19 mouse cellular contexts compared by ENCODE assay signal in genomic region chr1:185356246-185356645, GRCm38 (mm10). TPM values are rescaled to one million over a fixed set of nuclear protein-coding genes. Genes with fewer than 3 reads are reported as not detected.
DNase-seq lines count a peak whose midpoint lies in the region; ATAC-seq lines count a peak whose summit lies in the region.
"Had no signal": no experiment of that assay in that cellular context is flagged by ENCODE, and none has a peak within 500 bp of the region (broad histone marks: within the 10 kb centered on the region; RNA-seq: fewer than 3 reads in every experiment).

No protein-coding gene starts in this region.

- H3K4me1 ChIP-seq in midbrain, embryonic 11.5 days (ENCODE audit: control insufficient read depth, insufficient read depth, low read length), result no peaks in the 10 kb centered on the region
- H3K4me1 ChIP-seq in midbrain, embryonic 15.5 days, result no peaks in the 10 kb centered on the region

- H3K9me3 ChIP-seq in midbrain, embryonic 11.5 days (ENCODE audit: control insufficient read depth, low read length), result no peaks in the 10 kb centered on the region
- H3K9me3 ChIP-seq in midbrain, embryonic 15.5 days, result no peaks in the 10 kb centered on the region
- H3K9me3 ChIP-seq: G1E had no signal

- H3K27me3 ChIP-seq in midbrain, embryonic 11.5 days (ENCODE audit: control insufficient read depth, insufficient read depth, low read length), result no peaks in the 10 kb centered on the region
- no peaks in the 10 kb centered on the region for H3K27me3 ChIP-seq in midbrain, embryonic 15.5 days (replicated peaks)
- H3K27me3 ChIP-seq: CH12.LX, Patski had no signal

- peak; percentile 78 for DNase-seq in heart, adult 11 months
- no peak for DNase-seq in heart, postnatal 14 days
- peak; percentile 73 for DNase-seq in midbrain, embryonic 11.5 days (ENCODE audit: low spot score, missing footprints)
- DNase-seq: adrenal gland, adult 2 months; adrenal gland, adult 8-10 months; adrenal gland, postnatal 10 days; adrenal gland, postnatal 14 days; adrenal gland, postnatal 25 days; adrenal gland, postnatal 36 days; B cell, adult 2 months; cerebellum, adult 11 months; cerebellum, adult 11-12 months; cerebellum, adult 18-20 months had no signal

- ATAC-seq in midbrain, embryonic 11.5 days (ENCODE audit: low FRiP score), result no peak
- ATAC-seq in midbrain, embryonic 15.5 days (replicated peaks), result no peak
- ATAC-seq: activated CD4-positive, CD25-positive, alpha-beta regulatory T cell, adult 4 months; CD4-positive, CD25-positive, alpha-beta regulatory T cell, adult 4 months; Patski had no signal

- no peak overlapping the region for H3K27ac ChIP-seq in midbrain, embryonic 11.5 days (ENCODE audit: low read depth, low read length)
- no peak overlapping the region for H3K27ac ChIP-seq in midbrain, embryonic 15.5 days

- 95% methylated on average over 8 of the region's 8 CpGs for WGBS in midbrain, embryonic 11.5 days
- 97% methylated on average over 8 of the region's 8 CpGs for WGBS in midbrain, embryonic 15.5 days

- no peak overlapping the region for H3K4me3 ChIP-seq in midbrain, embryonic 11.5 days (ENCODE audit: low read depth, low read length)
- no peak overlapping the region for H3K4me3 ChIP-seq in midbrain, embryonic 15.5 days

- H3K36me3 ChIP-seq in midbrain, embryonic 11.5 days (ENCODE audit: control insufficient read depth, insufficient read depth, low read length), result peaks cover 8% of the 10 kb centered on the region
- peaks cover 37% of the 10 kb centered on the region for H3K36me3 ChIP-seq in midbrain, embryonic 15.5 days (replicated peaks)

- no peak overlapping the region for H3K9ac ChIP-seq in midbrain, embryonic 11.5 days (ENCODE audit: low read length)
- H3K9ac ChIP-seq in midbrain, embryonic 15.5 days, result no peak overlapping the region

- H3K4me2 ChIP-seq in midbrain, embryonic 11.5 days, result no peak overlapping the region
- no peak overlapping the region for H3K4me2 ChIP-seq in midbrain, embryonic 15.5 days

- intact Hi-C loops in heart, postnatal 14 days (cut with DNase I), result no loop called here

RNA-seq across cellular contexts. Expression of gene Eprs, which starts 6.6 kb away (rescaled TPM):
- 10 to 100 TPM; 67.6 to 69.2 TPM for total RNA-seq in heart, postnatal 14 days (2021)
- 140 TPM in 2 replicates for polyA plus RNA-seq in midbrain, embryonic 11.5 days (2014; fragmentation: Nextera tagmentation; extraction: Ambion mirVana)
- polyA plus RNA-seq in midbrain, embryonic 15.5 days (2015; fragmentation: Nextera tagmentation; extraction: Ambion mirVana), result 129 and 137 TPM in 2 replicates

RNA-seq across cellular contexts. Expression of gene Bpnt1, which starts 24.3 kb away (rescaled TPM):
- total RNA-seq in heart, postnatal 14 days (2021), result 10 to 100 TPM; 25.4 to 28.9 TPM
- polyA plus RNA-seq in midbrain, embryonic 11.5 days (2014; fragmentation: Nextera tagmentation; extraction: Ambion mirVana), result 22.5 and 26.3 TPM in 2 replicates
- 46.2 and 48.0 TPM in 2 replicates for polyA plus RNA-seq in midbrain, embryonic 15.5 days (2015; fragmentation: Nextera tagmentation; extraction: Ambion mirVana)

RNA-seq across cellular contexts. Expression of gene Iars2, which starts 27.1 kb away (rescaled TPM):
- total RNA-seq in heart, postnatal 14 days (2021), result 10 to 100 TPM; 68.3 to 69.7 TPM
- 24.3 and 26.3 TPM in 2 replicates for polyA plus RNA-seq in midbrain, embryonic 11.5 days (2014; fragmentation: Nextera tagmentation; extraction: Ambion mirVana)
- polyA plus RNA-seq in midbrain, embryonic 15.5 days (2015; fragmentation: Nextera tagmentation; extraction: Ambion mirVana), result 18.3 and 20.2 TPM in 2 replicates

Comparison
In these comparisons a context has a peak if more than half of its experiments do, and no peak if none do; other contexts are left out.
1. DNase-seq: peak in heart, adult 11 months (single experiment) and midbrain, embryonic 11.5 days (single experiment); none in heart, postnatal 14 days (0 of 2).